Mouse (Mus musculus) kidney, postnatal 0 days (tissue): ENCODE measurements at regions not wholly inside any gene's neighbourhood (a gene's known extent, or its start where the extent isn't known, plus 50 kb on each side); places are given as distances from the start of the nearest gene placed in this dataset.

Experiments used
- ATAC-seq: fragments of 200-750 bp; cut with Nextera tagmentation; replicated peaks from 2 replicates; pipeline ENCODE4 v1.8.0; 2017; ENCODE audit warnings: low read depth, moderate number of reproducible peaks, moderate TSS enrichment, moderate library complexity; ENCODE audit not compliant: low FRiP score
- DNase-seq: peaks from one replicate; pipeline ENCODE4 v3.0.0-alpha.2; 2016; ENCODE audit warnings: low spot score
- H3K27ac ChIP-seq: fragments of 300-500 bp; sonication (generic); 2 replicates; pipeline ENCODE4 v1.5.1; 2014; ENCODE audit warnings: mild to moderate bottlenecking
- H3K27me3 ChIP-seq: fragments of 300-500 bp; sonication (generic); 2 replicates; pipeline ENCODE4 v1.6.1; 2014; ENCODE audit warnings: low read length, mixed read lengths; ENCODE audit not compliant: insufficient read depth
- H3K36me3 ChIP-seq: fragments of 300-500 bp; sonication (generic); 2 replicates; pipeline ENCODE4 v1.6.1; 2014; ENCODE audit warnings: low read length, mixed read lengths; ENCODE audit not compliant: insufficient read depth
- H3K4me1 ChIP-seq: fragments of 300-500 bp; sonication (generic); replicated peaks from 2 replicates; pipeline ENCODE4 v1.6.1; 2014; ENCODE audit warnings: antibody characterized with exemption, low read length, mixed read lengths; ENCODE audit not compliant: insufficient read depth
- H3K4me2 ChIP-seq: fragments of 300-500 bp; sonication (generic); 2 replicates; pipeline ENCODE4 v1.6.1; 2014; ENCODE audit warnings: mild to moderate bottlenecking, low read length, moderate library complexity, mixed read lengths
- H3K4me3 ChIP-seq: fragments of 300-500 bp; sonication (generic); replicated peaks from 2 replicates; pipeline ENCODE4 v1.5.1; 2014; ENCODE audit warnings: low read depth, low read length
- H3K9ac ChIP-seq: fragments of 300-500 bp; sonication (generic); 2 replicates; pipeline ENCODE4 v1.6.1; 2014; ENCODE audit warnings: low read depth, low read length
- H3K9me3 ChIP-seq: fragments of 300-500 bp; sonication (generic); replicated peaks from 2 replicates; pipeline ENCODE4 v1.6.1; 2016; ENCODE audit warnings: low read length, inconsistent platforms, mixed read lengths
- CTCF ChIP-seq: IDR thresholded peaks from 2 replicates; pipeline ENCODE4 v1.5.1; 2016; ENCODE audit warnings: antibody characterized with exemption, low read depth, mild to moderate bottlenecking, moderate library complexity
- WGBS: fragments of 180-500 bp; shearing (Covaris S2); extraction: QIAGEN DNeasy Blood & Tissue Kit; methylation state at CpG from one replicate; pipeline ENCODE4 v1.1.7; 2014; 5-methylcytosine and 5-hydroxymethylcytosine counted together

DNA sequence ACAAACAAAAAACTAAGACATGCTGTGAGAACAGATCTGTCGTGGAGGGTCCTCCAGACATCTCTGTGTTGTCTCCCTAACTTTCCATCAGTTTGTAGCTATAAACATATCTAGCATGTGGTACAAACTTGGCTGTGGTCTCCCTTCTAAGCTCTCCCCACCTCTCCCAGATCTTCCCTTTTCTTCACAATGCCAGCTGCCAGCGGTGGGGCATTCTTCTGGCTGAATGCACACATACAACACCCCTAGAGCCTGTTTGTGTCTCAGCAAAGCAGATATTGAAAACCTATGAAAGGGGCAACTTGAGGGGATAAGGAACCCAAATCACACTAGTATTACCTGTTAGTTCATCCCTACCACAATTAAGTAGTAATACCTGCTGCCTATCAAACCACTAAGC, 124.1 kb downstream of the Sem1 start:
- ATAC-seq (no peak), DNase-seq (no peak)
- Histone ChIP-seq H3K9me3 (no peaks in the 10 kb centered on the region), H3K4me3 (no peak overlapping the region), H3K4me1 (no peaks in the 10 kb centered on the region), H3K9ac (no peak overlapping the region), H3K27ac (no peak overlapping the region), H3K4me2 (no peak overlapping the region), H3K36me3 (no peaks in the 10 kb centered on the region), H3K27me3 (no peaks in the 10 kb centered on the region)
- TF ChIP-seq CTCF: no peak
- 82% methylated on average over 2 of the region's 2 CpGs for WGBS

DNA sequence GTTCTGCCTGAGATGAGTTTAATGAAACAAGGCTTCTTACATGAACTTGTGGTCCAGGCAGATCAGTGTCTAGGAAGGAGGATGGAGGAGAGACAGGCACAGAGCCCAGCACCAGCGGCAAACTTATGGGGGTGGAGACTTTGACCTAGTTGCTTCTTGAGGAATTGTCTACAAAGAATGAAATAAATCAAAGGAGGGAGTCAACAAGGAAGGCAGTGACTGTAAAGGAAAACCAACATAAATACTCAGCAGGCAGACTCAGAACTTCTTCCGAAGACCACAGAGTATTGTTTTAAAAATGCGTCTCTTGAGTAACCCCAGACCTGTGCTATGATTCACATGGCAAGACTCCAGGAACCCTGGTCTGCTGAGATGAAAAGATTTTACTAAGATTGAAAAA, 143.6 kb downstream of the Sem1 start:
- DNase-seq: peak; percentile 67
- Histone ChIP-seq H3K4me1 (no peaks in the 10 kb centered on the region), H3K27ac (no peak overlapping the region), H3K9me3 (no peaks in the 10 kb centered on the region), H3K36me3 (no peaks in the 10 kb centered on the region), H3K4me2 (no peak overlapping the region), H3K9ac (no peak overlapping the region), H3K27me3 (no peaks in the 10 kb centered on the region), H3K4me3 (no peak overlapping the region)
- no peak for TF ChIP-seq CTCF
- 9% methylated on average over 3 of the region's 3 CpGs for WGBS
- no peak for ATAC-seq

DNA sequence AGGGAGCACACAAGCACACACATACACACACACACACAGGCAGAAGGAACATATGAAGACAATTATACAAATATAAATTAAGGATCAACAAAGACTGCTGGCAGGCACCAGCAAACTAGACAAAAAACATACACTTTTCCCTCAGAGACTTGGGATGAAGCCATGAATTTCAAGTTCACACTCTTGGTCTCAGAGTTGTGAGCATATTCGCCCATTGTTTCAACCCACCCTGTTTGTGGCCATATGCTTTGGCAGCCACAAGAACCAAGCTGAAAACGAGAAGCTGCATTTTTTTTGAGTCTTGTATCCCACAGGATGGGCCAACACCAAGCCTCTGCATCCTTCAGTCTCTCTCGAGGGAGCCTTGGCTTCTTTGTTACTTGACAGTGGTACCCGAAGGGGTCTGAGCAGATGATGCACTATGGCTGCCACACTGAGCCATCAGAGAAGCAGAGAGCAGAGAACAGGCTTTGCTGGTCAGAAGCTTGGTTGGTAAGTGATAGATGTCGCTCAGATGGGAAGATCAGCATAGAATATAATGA, 144.1 kb downstream of the Sem1 start:
- DNase-seq (no peak), ATAC-seq (no peak)
- no peaks in the 10 kb centered on the region for H3K4me1 ChIP-seq
- H3K4me3 ChIP-seq: no peak overlapping the region
- no peak overlapping the region for H3K4me2 ChIP-seq
- 70% methylated on average over 5 of the region's 5 CpGs for WGBS
- no peak overlapping the region for H3K9ac ChIP-seq
- no peaks in the 10 kb centered on the region for H3K9me3 ChIP-seq
- TF ChIP-seq CTCF: no peak
- no peaks in the 10 kb centered on the region for H3K27me3 ChIP-seq
- H3K27ac ChIP-seq: no peak overlapping the region
- no peaks in the 10 kb centered on the region for H3K36me3 ChIP-seq

DNA sequence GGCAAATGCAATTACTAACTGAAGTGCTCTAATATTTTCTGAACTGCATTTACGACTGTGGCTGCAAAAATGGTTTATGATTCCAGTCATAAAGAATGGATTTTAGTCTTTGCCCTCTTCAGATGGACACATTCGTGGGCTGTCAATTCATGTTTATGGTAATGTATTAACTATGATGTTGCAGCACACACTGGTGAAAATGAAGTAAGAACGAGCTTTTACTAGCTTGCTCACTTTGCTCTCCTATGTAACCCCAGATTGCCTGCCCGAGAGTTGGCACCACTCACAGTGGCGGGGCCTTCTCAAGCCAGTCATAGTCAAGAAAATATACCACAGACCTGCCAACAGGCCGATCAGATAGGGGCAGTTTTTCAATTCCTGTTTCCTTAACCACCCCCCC, 145.3 kb downstream of the Sem1 start:
- H3K4me2 ChIP-seq: no peak overlapping the region
- no peak for TF ChIP-seq CTCF
- ATAC-seq (no peak), DNase-seq (no peak)
- no peaks in the 10 kb centered on the region for H3K9me3 ChIP-seq
- 61% methylated on average over 6 of the region's 6 CpGs for WGBS
- no peak overlapping the region for H3K27ac ChIP-seq
- no peaks in the 10 kb centered on the region for H3K36me3 ChIP-seq
- H3K4me3 ChIP-seq: no peak overlapping the region
- H3K9ac ChIP-seq: no peak overlapping the region
- H3K4me1 ChIP-seq: no peaks in the 10 kb centered on the region
- no peaks in the 10 kb centered on the region for H3K27me3 ChIP-seq

DNA sequence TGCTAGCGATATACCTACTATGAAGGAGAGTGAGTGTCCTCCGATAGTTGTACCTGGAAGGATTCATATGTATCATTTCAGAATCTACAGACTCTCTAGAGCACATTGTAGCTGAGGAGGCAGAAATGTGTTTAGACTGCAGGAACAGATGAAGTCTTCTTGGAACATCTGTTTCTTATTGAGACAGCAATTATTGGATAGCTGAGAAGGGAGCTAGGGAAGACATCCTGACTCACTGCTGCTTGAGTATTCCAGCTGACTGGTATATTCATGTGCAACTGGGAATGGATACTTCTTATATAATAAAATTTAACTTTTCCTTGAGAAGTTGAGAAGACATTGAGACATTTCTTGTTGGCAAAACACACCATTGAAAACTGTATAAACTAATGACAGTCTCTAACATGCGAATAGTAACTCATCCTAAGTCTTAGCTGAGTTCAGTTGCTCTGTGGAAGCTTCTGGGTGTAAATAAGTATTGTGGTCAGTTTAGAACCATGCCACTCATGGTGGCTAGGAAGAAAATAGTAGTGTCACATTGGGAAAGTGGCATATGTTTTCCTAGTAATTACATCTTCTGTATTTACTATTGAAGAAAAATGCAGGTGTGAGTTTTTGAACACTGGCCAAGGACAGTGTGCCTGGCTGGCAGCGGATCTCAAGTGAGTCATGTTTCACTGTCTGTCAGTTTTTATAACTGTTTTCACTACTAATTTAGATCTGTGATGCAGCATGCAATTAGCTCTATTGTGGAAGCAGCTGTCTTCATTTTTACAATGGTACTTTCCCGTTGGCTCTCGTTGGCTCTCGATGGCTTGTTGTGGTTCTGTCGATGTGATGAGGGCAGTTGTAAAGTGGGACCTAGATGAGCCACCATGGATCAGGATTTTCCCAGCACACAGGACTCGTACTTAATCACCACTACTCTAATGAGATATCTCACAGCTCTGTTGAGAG, 163.5 kb downstream of the Sem1 start:
- Histone ChIP-seq H3K27ac (no peak overlapping the region), H3K9me3 (no peaks in the 10 kb centered on the region), H3K4me2 (no peak overlapping the region), H3K4me1 (no peaks in the 10 kb centered on the region), H3K4me3 (no peak overlapping the region), H3K27me3 (no peaks in the 10 kb centered on the region), H3K9ac (no peak overlapping the region), H3K36me3 (no peaks in the 10 kb centered on the region)
- ATAC-seq (no peak), DNase-seq (no peak)
- TF ChIP-seq CTCF: no peak
- 62% methylated on average over 9 of the region's 9 CpGs for WGBS

DNA sequence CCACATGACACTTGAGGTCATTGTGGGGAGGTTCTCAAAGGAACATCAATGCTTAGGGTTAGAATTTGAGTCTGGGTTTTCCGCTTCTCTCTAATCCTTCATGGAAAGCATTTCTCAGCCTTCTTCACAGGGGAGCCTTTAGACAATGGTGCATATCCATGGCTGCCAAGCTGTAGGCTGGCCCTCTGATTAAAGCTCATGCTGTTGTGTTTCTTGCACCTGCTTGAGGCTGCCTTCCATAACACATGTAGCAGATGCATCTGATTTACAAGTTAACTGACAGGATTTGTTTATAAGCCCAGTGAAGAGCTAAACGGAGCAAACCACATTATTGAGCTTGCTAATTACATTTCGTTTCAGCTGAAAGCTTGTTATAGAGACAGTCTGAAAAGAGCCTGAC, 180.5 kb downstream of the Sem1 start:
- DNase-seq (no peak), ATAC-seq (no peak)
- no peaks in the 10 kb centered on the region for H3K27me3 ChIP-seq
- H3K4me3 ChIP-seq: no peak overlapping the region
- no peak overlapping the region for H3K9ac ChIP-seq
- 65% methylated on average over 3 of the region's 3 CpGs for WGBS
- H3K4me2 ChIP-seq: no peak overlapping the region
- no peaks in the 10 kb centered on the region for H3K9me3 ChIP-seq
- H3K27ac ChIP-seq: no peak overlapping the region
- no peaks in the 10 kb centered on the region for H3K36me3 ChIP-seq
- H3K4me1 ChIP-seq: no peaks in the 10 kb centered on the region
- TF ChIP-seq CTCF: no peak
